Mouse (Mus musculus) T-cell, adult 2 months (primary cell): Measurements from ENCODE around the gene Gm11733.

Source experiments
- DNase-seq: peaks from one replicate; pipeline ENCODE4 v3.0.0; 2022; ENCODE audit warnings: low spot score

Gene Gm11733

DNA sequence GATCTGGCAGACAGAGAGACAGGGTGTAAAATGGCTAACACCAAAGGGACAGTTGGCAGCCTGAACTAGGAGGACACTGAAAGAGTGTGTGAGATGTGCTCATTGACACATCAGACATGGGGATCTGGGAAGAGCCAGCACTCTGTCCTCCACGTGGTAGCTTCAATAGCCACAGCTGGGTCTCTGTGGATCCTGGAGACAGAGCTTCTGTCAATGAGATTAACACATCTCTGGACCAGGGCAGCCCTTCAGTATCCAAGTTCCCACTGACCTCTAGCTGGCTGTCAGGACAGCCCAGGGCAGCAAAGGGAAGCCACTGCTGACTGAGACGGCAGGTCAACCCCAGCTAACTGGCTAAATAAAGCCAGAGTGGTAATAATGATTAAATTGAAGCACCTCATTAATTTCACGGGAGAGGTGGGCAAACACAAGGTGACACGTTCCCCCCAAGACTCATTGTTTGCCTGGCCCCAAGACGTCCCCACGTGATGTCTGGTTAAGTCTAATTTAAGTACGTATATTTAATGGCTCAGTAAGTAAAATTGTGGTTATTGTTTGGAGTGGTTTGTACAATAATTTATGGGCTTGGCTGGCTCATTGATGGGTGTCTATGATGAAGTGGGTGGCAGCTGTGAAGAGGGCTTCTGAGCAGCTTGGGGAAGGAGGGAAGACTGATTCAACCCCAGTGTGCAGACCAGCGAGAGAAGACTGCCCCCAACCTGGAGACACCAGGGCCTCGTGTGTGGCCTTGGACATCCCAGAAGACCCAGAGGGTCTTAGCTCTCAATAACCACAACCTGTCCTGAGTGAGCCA lies 51.5 kb downstream of the Gm11733 start:
- DNase-seq: no peak

DNA sequence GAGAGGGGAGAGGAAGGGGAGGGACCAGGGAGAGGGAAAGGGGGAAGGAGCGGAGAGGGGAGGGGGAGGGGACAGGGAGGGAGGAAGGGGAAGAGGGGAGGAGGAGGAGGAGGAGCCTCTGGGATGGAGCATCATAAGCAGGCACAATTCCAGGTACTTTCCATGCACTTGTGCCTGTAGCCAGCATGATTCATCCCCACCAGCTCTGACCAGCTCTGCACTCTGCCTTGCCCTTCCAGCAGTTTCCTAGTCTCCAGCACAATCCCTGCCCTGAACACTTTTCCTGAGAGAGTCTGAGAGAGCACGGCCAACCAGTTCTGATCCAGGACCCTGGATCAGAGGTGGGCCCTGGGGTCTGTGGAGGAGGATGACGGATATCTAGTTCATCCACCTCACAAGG lies 52.4 kb downstream of the Gm11733 start:
- no peak for DNase-seq
